Mouse (Mus musculus): ENCODE measurements around the gene Rexo1. TPM values are rescaled to one million over a fixed set of nuclear protein-coding genes. Genes with fewer than 3 reads are reported as not detected.

The Rexo1 gene
- polyA plus RNA-seq, 1 experiment: 81.2 TPM

- Histone ChIP-seq H3K36me3 (replicated peaks; ENCODE audit: low read length) (no peaks in the 10 kb centered on the region), H3K4me3 (replicated peaks) (peak within 1 kb of the TSS; percentile 84), H3K9me3 (no peaks in the 10 kb centered on the region), H3K4me1 (peaks cover 57% of the 10 kb centered on the region), H3K27me3 (replicated peaks) (peaks cover 99% of the 10 kb centered on the region)
- TF ChIP-seq FLI1 (IDR thresholded peaks at IDR 0.05; ENCODE audit: low read length): no peak
- no peak for TF ChIP-seq GATA1 (IDR thresholded peaks at IDR 0.05; ENCODE audit: borderline replicate concordance, low read length)
Observed at GRCm38 (mm10) chr10:80494732-80495131, 66.6 kb downstream of the Rexo1 start, which contains the start of gene Onecut3. Onecut3 (plus strand) TSS chr10:80494835.

Other genes starting within 250 kb of the Rexo1 start
- 62.0 and 88.2 TPM in 2 replicates for gene 2310011J03Rik, start 241.0 kb downstream of the Rexo1 start, polyA plus RNA-seq (2012; ENCODE audit: insufficient read depth, low replicate concordance)
- gene Pcsk4, start 232.1 kb downstream of the Rexo1 start, polyA plus RNA-seq (2012; ENCODE audit: insufficient read depth, low replicate concordance): 15.1 and 26.0 TPM in 2 replicates
- gene Reep6, start 231.6 kb downstream of the Rexo1 start, polyA plus RNA-seq (2012; ENCODE audit: insufficient read depth, low replicate concordance): 19.0 and 21.1 TPM in 2 replicates
- 27.2 and 34.8 TPM in 2 replicates for gene Adamtsl5, start 213.1 kb downstream of the Rexo1 start, polyA plus RNA-seq (2012; ENCODE audit: insufficient read depth, low replicate concordance)
- not detected in 2 replicates for gene Plk5, start 205.1 kb downstream of the Rexo1 start, polyA plus RNA-seq (2012; ENCODE audit: insufficient read depth, low replicate concordance)
- 17.2 and 29.0 TPM in 2 replicates for gene Mex3d, start 173.9 kb downstream of the Rexo1 start, polyA plus RNA-seq (2012; ENCODE audit: insufficient read depth, low replicate concordance)
- 199 and 247 TPM in 2 replicates for gene Mbd3, start 162.0 kb downstream of the Rexo1 start, polyA plus RNA-seq (2012; ENCODE audit: insufficient read depth, low replicate concordance)
- gene Uqcr11, start 154.7 kb downstream of the Rexo1 start, polyA plus RNA-seq (2012; ENCODE audit: insufficient read depth, low replicate concordance): 441 and 1,591 TPM in 2 replicates
- 168 and 304 TPM in 2 replicates for gene Tcf3, start 127.9 kb downstream of the Rexo1 start, polyA plus RNA-seq (2012; ENCODE audit: insufficient read depth, low replicate concordance)
- not detected in 2 replicates for gene Onecut3, start 66.7 kb downstream of the Rexo1 start, polyA plus RNA-seq (2012; ENCODE audit: insufficient read depth, low replicate concordance)
- gene Atp8b3, start 22.4 kb downstream of the Rexo1 start, polyA plus RNA-seq (2012; ENCODE audit: insufficient read depth, low replicate concordance): 0.49 TPM in 1 of 2 replicates, not detected in the other
- 35.6 and 98.1 TPM in 2 replicates for gene Klf16, start 15.8 kb upstream of the Rexo1 start, polyA plus RNA-seq (2012; ENCODE audit: insufficient read depth, low replicate concordance)
- 581 and 2,064 TPM in 2 replicates for gene Abhd17a, start 28.8 kb upstream of the Rexo1 start, polyA plus RNA-seq (2012; ENCODE audit: insufficient read depth, low replicate concordance)
- 19.2 and 31.4 TPM in 2 replicates for gene Scamp4, start 41.3 kb upstream of the Rexo1 start, polyA plus RNA-seq (2012; ENCODE audit: insufficient read depth, low replicate concordance)
- 5.7 and 13.7 TPM in 2 replicates for gene Adat3, start 41.3 kb upstream of the Rexo1 start, polyA plus RNA-seq (2012; ENCODE audit: insufficient read depth, low replicate concordance)
- not detected in 2 replicates for gene Gm49322, start 44.5 kb upstream of the Rexo1 start, polyA plus RNA-seq (2012; ENCODE audit: insufficient read depth, low replicate concordance)
- 476 and 617 TPM in 2 replicates for gene Csnk1g2, start 61.3 kb upstream of the Rexo1 start, polyA plus RNA-seq (2012; ENCODE audit: insufficient read depth, low replicate concordance)
- 91.6 and 121 TPM in 2 replicates for gene Btbd2, start 95.5 kb upstream of the Rexo1 start, polyA plus RNA-seq (2012; ENCODE audit: insufficient read depth, low replicate concordance)
- 472 and 996 TPM in 2 replicates for gene Mknk2, start 116.6 kb upstream of the Rexo1 start, polyA plus RNA-seq (2012; ENCODE audit: insufficient read depth, low replicate concordance)
- gene Mob3a, start 140.4 kb upstream of the Rexo1 start, polyA plus RNA-seq (2012; ENCODE audit: insufficient read depth, low replicate concordance): 61.8 and 135 TPM in 2 replicates
- 19.4 and 27.8 TPM in 2 replicates for gene Izumo4, start 140.6 kb upstream of the Rexo1 start, polyA plus RNA-seq (2012; ENCODE audit: insufficient read depth, low replicate concordance)
- gene Ap3d1, start 180.7 kb upstream of the Rexo1 start, polyA plus RNA-seq (2012; ENCODE audit: insufficient read depth, low replicate concordance): 10.9 and 24.8 TPM in 2 replicates
- gene Dot1l, start 193.6 kb upstream of the Rexo1 start, polyA plus RNA-seq (2012; ENCODE audit: insufficient read depth, low replicate concordance): 35.3 and 88.7 TPM in 2 replicates
- 413 and 1,110 TPM in 2 replicates for gene Sf3a2, start 236.6 kb upstream of the Rexo1 start, polyA plus RNA-seq (2012; ENCODE audit: insufficient read depth, low replicate concordance)
- 184 and 251 TPM in 2 replicates for gene Plekhj1, start 237.1 kb upstream of the Rexo1 start, polyA plus RNA-seq (2012; ENCODE audit: insufficient read depth, low replicate concordance)
- gene Amh, start 243.7 kb upstream of the Rexo1 start, polyA plus RNA-seq (2012; ENCODE audit: insufficient read depth, low replicate concordance): 1.1 and 5.5 TPM in 2 replicates